Mouse (Mus musculus): ENCODE data around the gene Nckipsd. TPM values are rescaled to one million over a fixed set of nuclear protein-coding genes. Genes with fewer than 3 reads are reported as not detected.
A peak's percentile ranks its signal among the peaks of the same experiment; 100 is the strongest.

The Nckipsd gene
- total and polyA plus RNA-seq, 2 experiments from 2014 or later: 23.5 to 33.6 TPM

DNA sequence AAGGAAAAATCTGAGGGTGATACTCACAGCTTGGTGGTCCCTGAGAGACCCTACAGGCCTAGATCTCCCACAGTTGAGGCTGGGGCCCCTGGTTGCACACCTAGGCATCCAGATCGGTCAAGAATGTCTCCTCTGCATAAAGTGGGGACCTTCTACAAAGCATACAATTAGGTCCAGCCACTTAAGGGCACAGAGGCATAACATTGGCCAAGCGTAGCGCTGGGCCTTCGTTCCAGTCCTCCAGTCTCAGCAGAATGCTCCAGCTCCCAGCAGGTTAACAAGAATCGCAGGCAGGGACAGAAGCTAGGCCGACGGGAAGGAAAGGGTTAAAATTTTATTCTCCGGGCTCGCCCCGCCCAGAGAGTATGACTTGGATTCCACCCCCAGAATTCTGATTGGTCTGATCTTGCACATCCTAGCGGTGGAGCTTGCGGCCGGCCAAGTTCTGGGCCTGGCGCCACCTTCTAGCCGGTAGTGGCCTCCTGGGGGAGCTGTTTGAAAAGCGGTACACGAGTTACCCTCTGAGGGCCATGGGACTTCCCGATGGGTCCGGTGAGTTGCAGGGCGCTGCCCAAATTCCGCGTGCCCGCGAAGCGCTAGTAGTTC lies 45.6 kb downstream of the Nckipsd start:
- peak; percentile 98 for DNase-seq (ENCODE audit: low spot score)
- Histone ChIP-seq H3K27me3 (ENCODE audit: insufficient read depth, low read length) (no peaks in the 10 kb centered on the region), H3K4me1 (ENCODE audit: insufficient read depth, low read length) (0 out of 2 replicates have a peak, but pooled peaks cover 8% of the 10 kb centered on the region), H3K36me3 (ENCODE audit: insufficient read depth, low read length) (peaks cover 35% of the 10 kb centered on the region), H3K4me3 (ENCODE audit: low read length) (peak overlapping the region; percentile 66), H3K9me3 (ENCODE audit: low read length) (no peaks in the 10 kb centered on the region), H3K4me2 (ENCODE audit: low read depth, low read length) (peak overlapping the region; percentile 69), H3K9ac (replicated peaks; ENCODE audit: low read length) (peak overlapping the region; percentile 62), H3K27ac (peak overlapping the region; percentile 84)
- TF ChIP-seq CTCF (IDR thresholded peaks at IDR 0.05; ENCODE audit: low read depth): peak; percentile 69
- 2% methylated on average over 25 of the region's 25 CpGs for WGBS
- peak; percentile 92 for ATAC-seq

DNA sequence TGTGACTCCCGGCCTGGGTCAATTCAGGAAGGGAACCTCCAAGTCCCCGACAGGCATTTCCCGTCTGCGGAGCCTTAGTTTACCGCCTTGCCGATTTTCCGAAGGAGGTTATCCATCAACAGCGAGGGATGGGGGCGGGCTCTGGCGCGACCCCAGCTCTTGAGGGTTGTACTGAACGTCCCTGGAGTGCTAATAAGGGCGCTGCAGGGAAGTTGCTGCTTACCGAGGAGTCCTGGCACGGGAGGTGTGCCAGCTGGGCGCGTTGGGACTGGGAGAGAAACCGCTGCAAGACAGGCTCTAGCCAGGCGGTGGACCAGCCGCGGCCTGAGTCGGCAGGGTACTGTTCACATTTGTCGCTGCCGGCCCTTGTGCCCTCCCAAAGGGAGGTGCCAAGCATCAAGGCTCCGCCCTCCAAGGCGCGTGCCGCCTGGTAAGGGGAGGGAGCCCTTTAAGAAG lies 46.1 kb downstream of the Nckipsd start:
- peak; percentile 85 for ATAC-seq
- TF ChIP-seq CTCF (IDR thresholded peaks at IDR 0.05; ENCODE audit: low read depth): no peak
- under 1% methylated on average over 28 of the region's 28 CpGs for WGBS
- Histone ChIP-seq H3K4me1 (ENCODE audit: insufficient read depth, low read length) (0 out of 2 replicates have a peak, but pooled peaks cover 8% of the 10 kb centered on the region), H3K36me3 (ENCODE audit: insufficient read depth, low read length) (peaks cover 31% of the 10 kb centered on the region), H3K4me2 (ENCODE audit: low read depth, low read length) (peak overlapping the region; percentile 69), H3K4me3 (ENCODE audit: low read length) (peak overlapping the region; percentile 66), H3K27me3 (ENCODE audit: insufficient read depth, low read length) (no peaks in the 10 kb centered on the region), H3K9me3 (ENCODE audit: low read length) (no peaks in the 10 kb centered on the region), H3K27ac (peak overlapping the region; percentile 84), H3K9ac (replicated peaks; ENCODE audit: low read length) (peak overlapping the region; percentile 62)
- DNase-seq (ENCODE audit: low spot score): peak; percentile 93

DNA sequence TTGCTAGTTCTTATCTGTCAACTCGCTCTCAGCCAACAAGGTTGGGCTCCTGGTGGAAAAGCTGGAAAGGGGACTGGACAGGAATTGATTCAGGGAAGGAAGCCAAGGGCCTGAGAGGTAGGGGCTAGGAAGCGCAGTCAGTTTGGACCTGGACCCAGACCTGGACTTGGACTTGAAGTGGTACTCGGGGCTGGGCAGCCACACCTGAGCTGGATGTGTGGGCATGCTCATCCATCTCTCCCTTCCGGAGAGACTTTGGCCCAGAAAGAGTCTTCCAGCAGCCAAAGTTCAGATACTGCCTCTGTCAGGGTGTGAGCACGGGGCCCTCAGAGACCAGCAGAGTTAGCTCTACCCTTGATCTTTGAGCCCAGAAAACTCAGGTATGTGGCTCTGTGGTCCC lies 47.2 kb downstream of the Nckipsd start:
- Histone ChIP-seq H3K27ac (no peak overlapping the region), H3K27me3 (ENCODE audit: insufficient read depth, low read length) (no peaks in the 10 kb centered on the region), H3K36me3 (ENCODE audit: insufficient read depth, low read length) (peaks cover 32% of the 10 kb centered on the region), H3K4me3 (ENCODE audit: low read length) (0 out of 2 replicates have a peak overlapping the region, but pooled peaks have one; percentile 66), H3K4me2 (ENCODE audit: low read depth, low read length) (peak overlapping the region; percentile 69; the same call in 1 of the 2 replicates), H3K4me1 (ENCODE audit: insufficient read depth, low read length) (0 out of 2 replicates have a peak, but pooled peaks cover 8% of the 10 kb centered on the region), H3K9ac (replicated peaks; ENCODE audit: low read length) (0 out of 2 replicates have a peak overlapping the region, but pooled peaks have one; percentile 62), H3K9me3 (ENCODE audit: low read length) (no peaks in the 10 kb centered on the region)
- WGBS: 60% methylated on average over 5 of the region's 5 CpGs
- TF ChIP-seq CTCF (IDR thresholded peaks at IDR 0.05; ENCODE audit: low read depth): no peak
- DNase-seq (ENCODE audit: low spot score): no peak
- no peak for ATAC-seq

DNA sequence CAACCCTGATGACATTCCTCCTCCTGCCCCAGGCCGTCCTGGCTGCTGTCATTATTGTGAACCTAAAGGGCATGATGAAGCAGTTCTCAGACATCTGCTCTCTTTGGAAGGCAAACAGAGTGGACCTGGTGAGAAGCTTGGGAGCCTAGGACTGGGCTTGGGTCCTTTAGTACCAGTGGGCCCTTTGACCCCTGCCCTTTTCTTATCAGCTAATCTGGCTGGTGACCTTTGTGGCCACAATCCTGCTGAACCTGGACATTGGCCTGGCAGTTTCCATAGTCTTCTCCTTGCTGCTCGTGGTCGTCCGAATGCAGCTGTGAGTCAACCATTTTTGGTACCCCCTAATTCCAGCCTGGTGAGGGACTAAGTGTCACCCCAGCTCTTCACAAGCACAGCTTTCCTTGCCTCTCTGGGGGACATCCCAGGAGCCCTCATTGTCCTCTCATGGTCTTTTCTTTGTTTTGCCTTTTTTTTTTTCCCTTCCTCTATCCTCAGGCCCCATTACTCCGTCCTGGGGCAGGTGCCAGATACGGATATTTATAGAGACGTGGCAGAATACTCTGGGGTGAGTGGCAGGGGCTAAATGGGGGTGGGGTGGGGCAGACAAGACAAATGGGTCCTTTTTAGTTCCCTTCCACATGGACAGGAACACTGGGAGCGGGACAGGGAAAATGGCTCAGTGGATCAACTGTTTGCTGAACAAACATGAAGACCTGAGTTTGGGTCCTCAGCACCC lies 50.8 kb downstream of the Nckipsd start:
- H3K4me2 ChIP-seq (ENCODE audit: low read depth, low read length): no peak overlapping the region
- no peak overlapping the region for H3K4me3 ChIP-seq (ENCODE audit: low read length)
- no peak overlapping the region for H3K27ac ChIP-seq
- TF ChIP-seq CTCF (IDR thresholded peaks at IDR 0.05; ENCODE audit: low read depth): no peak
- H3K9me3 ChIP-seq (ENCODE audit: low read length): no peaks in the 10 kb centered on the region
- ATAC-seq: no peak
- H3K27me3 ChIP-seq (ENCODE audit: insufficient read depth, low read length): no peaks in the 10 kb centered on the region
- H3K4me1 ChIP-seq (ENCODE audit: insufficient read depth, low read length): 0 out of 2 replicates have a peak, but pooled peaks cover 8% of the 10 kb centered on the region
- WGBS: 79% methylated on average over 8 of the region's 8 CpGs
- H3K36me3 ChIP-seq (ENCODE audit: insufficient read depth, low read length): peaks cover 39% of the 10 kb centered on the region
- DNase-seq (ENCODE audit: low spot score): no peak
- no peak overlapping the region for H3K9ac ChIP-seq (replicated peaks; ENCODE audit: low read length)

Small RNA genes within 50 kb of the gene (microRNA-seq; reads per million reads assigned to microRNA genes)
- 0 reads per million in 2 experiments for gene Gm23156

Other genes starting within 250 kb of the Nckipsd start
- 93.8 and 98.3 TPM in 2 replicates for gene Impdh2, start 248.1 kb upstream of the Nckipsd start, total RNA-seq (2014; rRNA removed)
- 103 and 106 TPM in 2 replicates for gene Impdh2, start 248.1 kb upstream of the Nckipsd start, polyA plus RNA-seq (2015; fragmentation: Nextera tagmentation; extraction: Ambion mirVana)
- gene Ndufaf3, start 240.9 kb upstream of the Nckipsd start, total RNA-seq (2014; rRNA removed): 54.1 and 70.5 TPM in 2 replicates
- gene Ndufaf3, start 240.9 kb upstream of the Nckipsd start, polyA plus RNA-seq (2015; fragmentation: Nextera tagmentation; extraction: Ambion mirVana): 84.5 and 88.9 TPM in 2 replicates
- 97.3 and 109 TPM in 2 replicates for gene Dalrd3, start 238.5 kb upstream of the Nckipsd start, total RNA-seq (2014; rRNA removed)
- 251 and 255 TPM in 2 replicates for gene Dalrd3, start 238.5 kb upstream of the Nckipsd start, polyA plus RNA-seq (2015; fragmentation: Nextera tagmentation; extraction: Ambion mirVana)
- 581 and 603 TPM in 2 replicates for gene Wdr6, start 229.6 kb upstream of the Nckipsd start, total RNA-seq (2014; rRNA removed)
- 265 and 282 TPM in 2 replicates for gene Wdr6, start 229.6 kb upstream of the Nckipsd start, polyA plus RNA-seq (2015; fragmentation: Nextera tagmentation; extraction: Ambion mirVana)
- gene P4htm, start 210.7 kb upstream of the Nckipsd start, total RNA-seq (2014; rRNA removed): 50.8 and 62.6 TPM in 2 replicates
- gene P4htm, start 210.7 kb upstream of the Nckipsd start, polyA plus RNA-seq (2015; fragmentation: Nextera tagmentation; extraction: Ambion mirVana): 38.7 and 38.8 TPM in 2 replicates
- gene Arih2, start 159.0 kb upstream of the Nckipsd start, total RNA-seq (2014; rRNA removed): 52.1 and 54.8 TPM in 2 replicates
- gene Arih2, start 159.0 kb upstream of the Nckipsd start, polyA plus RNA-seq (2015; fragmentation: Nextera tagmentation; extraction: Ambion mirVana): 38.5 and 39.7 TPM in 2 replicates
- 31.0 and 41.1 TPM in 2 replicates for gene Slc25a20, start 146.3 kb upstream of the Nckipsd start, total RNA-seq (2014; rRNA removed)
- gene Slc25a20, start 146.3 kb upstream of the Nckipsd start, polyA plus RNA-seq (2015; fragmentation: Nextera tagmentation; extraction: Ambion mirVana): 49.7 and 50.2 TPM in 2 replicates
- 87.3 and 92.2 TPM in 2 replicates for gene Prkar2a, start 119.1 kb upstream of the Nckipsd start, total RNA-seq (2014; rRNA removed)
- gene Prkar2a, start 119.1 kb upstream of the Nckipsd start, polyA plus RNA-seq (2015; fragmentation: Nextera tagmentation; extraction: Ambion mirVana): 39.7 and 43.9 TPM in 2 replicates
- gene Ip6k2, start 24.6 kb upstream of the Nckipsd start, total RNA-seq (2014; rRNA removed): 122 and 126 TPM in 2 replicates
- 187 and 189 TPM in 2 replicates for gene Ip6k2, start 24.6 kb upstream of the Nckipsd start, polyA plus RNA-seq (2015; fragmentation: Nextera tagmentation; extraction: Ambion mirVana)
- 49.2 and 86.4 TPM in 2 replicates for gene Celsr3, start 18.0 kb downstream of the Nckipsd start, total RNA-seq (2014; rRNA removed)
- 5.8 and 7.8 TPM in 2 replicates for gene Celsr3, start 18.0 kb downstream of the Nckipsd start, polyA plus RNA-seq (2015; fragmentation: Nextera tagmentation; extraction: Ambion mirVana)
- 30.3 and 31.8 TPM in 2 replicates for gene Slc26a6, start 44.9 kb downstream of the Nckipsd start, total RNA-seq (2014; rRNA removed)
- 20.0 and 21.3 TPM in 2 replicates for gene Slc26a6, start 44.9 kb downstream of the Nckipsd start, polyA plus RNA-seq (2015; fragmentation: Nextera tagmentation; extraction: Ambion mirVana)
- gene Tmem89, start 106.3 kb downstream of the Nckipsd start, total RNA-seq (2014; rRNA removed): 0.16 TPM in 1 of 2 replicates, not detected in the other
- 0.30 and 0.37 TPM in 2 replicates for gene Tmem89, start 106.3 kb downstream of the Nckipsd start, polyA plus RNA-seq (2015; fragmentation: Nextera tagmentation; extraction: Ambion mirVana)
- 459 and 483 TPM in 2 replicates for gene Uqcrc1, start 128.3 kb downstream of the Nckipsd start, total RNA-seq (2014; rRNA removed)
- gene Uqcrc1, start 128.3 kb downstream of the Nckipsd start, polyA plus RNA-seq (2015; fragmentation: Nextera tagmentation; extraction: Ambion mirVana): 568 and 592 TPM in 2 replicates
- gene Col7a1, start 145.2 kb downstream of the Nckipsd start, total RNA-seq (2014; rRNA removed): 1.9 and 2.0 TPM in 2 replicates
- 0.69 and 1.8 TPM in 2 replicates for gene Col7a1, start 145.2 kb downstream of the Nckipsd start, polyA plus RNA-seq (2015; fragmentation: Nextera tagmentation; extraction: Ambion mirVana)
- gene Ucn2, start 177.6 kb downstream of the Nckipsd start, total RNA-seq (2014; rRNA removed): 0.58 TPM in 1 of 2 replicates, not detected in the other
- not detected in 2 replicates for gene Ucn2, start 177.6 kb downstream of the Nckipsd start, polyA plus RNA-seq (2015; fragmentation: Nextera tagmentation; extraction: Ambion mirVana)
- 58.3 and 63.1 TPM in 2 replicates for gene Pfkfb4, start 183.4 kb downstream of the Nckipsd start, total RNA-seq (2014; rRNA removed)
- 18.6 and 20.5 TPM in 2 replicates for gene Pfkfb4, start 183.4 kb downstream of the Nckipsd start, polyA plus RNA-seq (2015; fragmentation: Nextera tagmentation; extraction: Ambion mirVana)
- gene Shisa5, start 230.2 kb downstream of the Nckipsd start, total RNA-seq (2014; rRNA removed): 77.8 and 90.6 TPM in 2 replicates
- gene Shisa5, start 230.2 kb downstream of the Nckipsd start, polyA plus RNA-seq (2015; fragmentation: Nextera tagmentation; extraction: Ambion mirVana): 74.5 and 77.6 TPM in 2 replicates